Mouse (Mus musculus) liver, embryonic 12.5 days (tissue): ENCODE results near the gene Tmem121b. TPM values are rescaled to one million over a fixed set of nuclear protein-coding genes. Genes with fewer than 3 reads are reported as not detected.

Experiments
- ATAC-seq: fragments of 200-750 bp; cut with Nextera tagmentation; 2 replicates; pipeline ENCODE4 v1.8.0; 2017; ENCODE audit warnings: moderate number of reproducible peaks, mild to moderate bottlenecking, moderate library complexity
- H3K27ac ChIP-seq: fragments of 300-500 bp; sonication (generic); 2 replicates; pipeline ENCODE4 v1.5.1; 2016; ENCODE audit warnings: mild to moderate bottlenecking
- H3K27me3 ChIP-seq: fragments of 300-500 bp; sonication (generic); replicated peaks from 2 replicates; pipeline ENCODE4 v1.6.1; 2016; ENCODE audit warnings: mild to moderate bottlenecking, moderate library complexity
- H3K36me3 ChIP-seq: fragments of 300-500 bp; sonication (generic); 2 replicates; pipeline ENCODE4 v1.6.1; 2016; ENCODE audit warnings: mild to moderate bottlenecking, moderate library complexity
- H3K4me1 ChIP-seq: fragments of 300-500 bp; sonication (generic); 2 replicates; pipeline ENCODE4 v1.6.1; 2016
- H3K4me2 ChIP-seq: fragments of 300-500 bp; sonication (generic); 2 replicates; pipeline ENCODE4 v1.6.1; 2016; ENCODE audit warnings: mild to moderate bottlenecking, moderate library complexity
- H3K4me3 ChIP-seq: fragments of 300-500 bp; sonication (generic); 2 replicates; pipeline ENCODE4 v1.5.1; 2016; ENCODE audit warnings: mild to moderate bottlenecking, moderate library complexity
- H3K9ac ChIP-seq: fragments of 300-500 bp; sonication (generic); 2 replicates; pipeline ENCODE4 v1.6.1; 2016; ENCODE audit warnings: mild to moderate bottlenecking, moderate library complexity
- H3K9me3 ChIP-seq: fragments of 300-500 bp; sonication (generic); replicated peaks from 2 replicates; pipeline ENCODE4 v1.6.1; 2016; ENCODE audit warnings: mild to moderate bottlenecking, moderate library complexity
- WGBS: fragments of 180-500 bp; shearing (Covaris S2); methylation state at CpG from one replicate; pipeline ENCODE4 v1.1.7; 2016; ENCODE audit not compliant: insufficient replicate concordance; 5-methylcytosine and 5-hydroxymethylcytosine counted together
- polyA plus RNA-seq: library from polyadenylated mRNA; unstranded; fragments of >200 nt; fragmentation: Nextera tagmentation; extraction: Ambion mirVana; gene quantifications from 2 replicates; pipeline ENCODE4 v1.2.1, GENCODE M21; 2016

The Tmem121b gene
- 0.02 TPM in 1 of 2 replicates, not detected in the other for polyA plus RNA-seq

- Histone ChIP-seq H3K36me3 (no peaks in the 10 kb centered on the region), H3K9me3 (no peaks in the 10 kb centered on the region), H3K9ac (peak within 1 kb of the TSS; percentile 43; the same call in 1 of the 2 replicates), H3K27ac (no peak within 1 kb of the TSS), H3K27me3 (peaks cover 84% of the 10 kb centered on the region), H3K4me1 (peaks cover 22% of the 10 kb centered on the region), H3K4me2 (peak within 1 kb of the TSS; percentile 87), H3K4me3 (peak within 1 kb of the TSS; percentile 61)
- ATAC-seq = no peak; the same call in 1 of the 2 replicates
- 2% methylated on average over 54 of the region's 84 CpGs for WGBS
Measured at GRCm38 (mm10) chr6:120493374-120494181, at the start of gene Tmem121b. Tmem121b (minus strand) TSS chr6:120493807.

- no peak overlapping the region for H3K4me3 ChIP-seq
- H3K4me2 ChIP-seq = no peak overlapping the region
- no peak overlapping the region for H3K9ac ChIP-seq
- H3K27ac ChIP-seq = no peak overlapping the region
- no peaks in the 10 kb centered on the region for H3K27me3 ChIP-seq
- WGBS = 0% methylated on average over 1 of the region's 1 CpGs
- no peak for ATAC-seq
- H3K9me3 ChIP-seq = no peaks in the 10 kb centered on the region
- no peaks in the 10 kb centered on the region for H3K36me3 ChIP-seq
- peaks cover 13% of the 10 kb centered on the region for H3K4me1 ChIP-seq
Measured at GRCm38 (mm10) chr6:120542061-120542460, 48.5 kb upstream of the Tmem121b start.

- ATAC-seq = no peak
- no peaks in the 10 kb centered on the region for H3K36me3 ChIP-seq
- 41% methylated on average over 2 of the region's 2 CpGs for WGBS
- peaks cover 13% of the 10 kb centered on the region for H3K4me1 ChIP-seq
- no peak overlapping the region for H3K9ac ChIP-seq
- H3K27me3 ChIP-seq = no peaks in the 10 kb centered on the region
- H3K4me3 ChIP-seq = no peak overlapping the region
- no peak overlapping the region for H3K4me2 ChIP-seq
- H3K9me3 ChIP-seq = no peaks in the 10 kb centered on the region
- H3K27ac ChIP-seq = 0 out of 2 replicates have a peak overlapping the region, but pooled peaks have one; percentile 5
Measured at GRCm38 (mm10) chr6:120541386-120541785, 47.8 kb upstream of the Tmem121b start.

GRCm38 (mm10) chr6:120539781-120540231, 46.2 kb upstream of the Tmem121b start:
- Histone ChIP-seq H3K9ac (0 out of 2 replicates have a peak overlapping the region, but pooled peaks have one; percentile 60), H3K4me1 (peaks cover 13% of the 10 kb centered on the region), H3K36me3 (no peaks in the 10 kb centered on the region), H3K4me2 (peak overlapping the region; percentile 65), H3K9me3 (no peaks in the 10 kb centered on the region), H3K4me3 (no peak overlapping the region), H3K27ac (peak overlapping the region; percentile 51), H3K27me3 (no peaks in the 10 kb centered on the region)
- 46% methylated on average over 10 of the region's 10 CpGs for WGBS
- ATAC-seq = peak; percentile 38; the same call in 1 of the 2 replicates

GRCm38 (mm10) chr6:120539132-120539759, 45.6 kb upstream of the Tmem121b start:
- H3K9ac ChIP-seq = peak overlapping the region; percentile 60
- ATAC-seq = peak; percentile 81
- WGBS = 8% methylated on average over 16 of the region's 16 CpGs
- peak overlapping the region; percentile 51 for H3K27ac ChIP-seq
- peaks cover 13% of the 10 kb centered on the region for H3K4me1 ChIP-seq
- H3K9me3 ChIP-seq = no peaks in the 10 kb centered on the region
- peak overlapping the region; percentile 65 for H3K4me2 ChIP-seq
- H3K27me3 ChIP-seq = no peaks in the 10 kb centered on the region
- H3K4me3 ChIP-seq = peak overlapping the region; percentile 33; the same call in 1 of the 2 replicates
- no peaks in the 10 kb centered on the region for H3K36me3 ChIP-seq

- no peak overlapping the region for H3K27ac ChIP-seq
- no peak overlapping the region for H3K4me2 ChIP-seq
- no peaks in the 10 kb centered on the region for H3K27me3 ChIP-seq
- H3K4me1 ChIP-seq = peaks cover 20% of the 10 kb centered on the region
- WGBS = 64% methylated on average over 2 of the region's 2 CpGs
- no peaks in the 10 kb centered on the region for H3K36me3 ChIP-seq
- no peak overlapping the region for H3K9ac ChIP-seq
- ATAC-seq = no peak
- no peak overlapping the region for H3K4me3 ChIP-seq
- no peaks in the 10 kb centered on the region for H3K9me3 ChIP-seq
Measured at GRCm38 (mm10) chr6:120536337-120536736, 42.7 kb upstream of the Tmem121b start.

- Histone ChIP-seq H3K4me2 (peak overlapping the region; percentile 84), H3K4me3 (peak overlapping the region; percentile 86; the same call in 1 of the 2 replicates)
- 78% methylated on average over 1 of the region's 1 CpGs for WGBS
Measured at GRCm38 (mm10) chr6:120532594-120532993, 39.0 kb upstream of the Tmem121b start.

GRCm38 (mm10) chr6:120531020-120531965, 37.7 kb upstream of the Tmem121b start, which contains the start of gene Hdhd5:
Hdhd5 (minus strand) TSS chr6:120531319.
- WGBS = under 1% methylated on average over 75 of the region's 75 CpGs
- H3K27ac ChIP-seq = peak within 1 kb of the TSS; percentile 67
- H3K27me3 ChIP-seq = no peaks in the 10 kb centered on the region
- peak; percentile 95 for ATAC-seq
- 0 out of 2 replicates have a peak, but pooled peaks cover 3% of the 10 kb centered on the region for H3K36me3 ChIP-seq
- peak within 1 kb of the TSS; percentile 86 for H3K4me3 ChIP-seq
- peak within 1 kb of the TSS; percentile 84 for H3K4me2 ChIP-seq
- no peaks in the 10 kb centered on the region for H3K9me3 ChIP-seq
- peaks cover 36% of the 10 kb centered on the region for H3K4me1 ChIP-seq
- H3K9ac ChIP-seq = peak within 1 kb of the TSS; percentile 85

More at GRCm38 (mm10) chr6:120532594-120532993, 39.0 kb upstream of the Tmem121b start:
- Histone ChIP-seq H3K36me3 (0 out of 2 replicates have a peak, but pooled peaks cover 3% of the 10 kb centered on the region), H3K27ac (no peak overlapping the region), H3K4me1 (peaks cover 36% of the 10 kb centered on the region), H3K9ac (no peak overlapping the region), H3K9me3 (no peaks in the 10 kb centered on the region), H3K27me3 (no peaks in the 10 kb centered on the region)
- no peak for ATAC-seq

GRCm38 (mm10) chr6:120529123-120529522, 35.5 kb upstream of the Tmem121b start:
- Histone ChIP-seq H3K4me1 (peaks cover 36% of the 10 kb centered on the region), H3K27me3 (no peaks in the 10 kb centered on the region), H3K4me3 (no peak overlapping the region), H3K9me3 (no peaks in the 10 kb centered on the region), H3K9ac (no peak overlapping the region), H3K27ac (0 out of 2 replicates have a peak overlapping the region, but pooled peaks have one; percentile 21), H3K4me2 (no peak overlapping the region; the same call in 1 of the 2 replicates), H3K36me3 (peaks cover 9% of the 10 kb centered on the region)
- WGBS = 65% methylated on average over 4 of the region's 4 CpGs
- ATAC-seq = no peak

- no peaks in the 10 kb centered on the region for H3K27me3 ChIP-seq
- H3K36me3 ChIP-seq = peaks cover 47% of the 10 kb centered on the region
- no peak overlapping the region for H3K9ac ChIP-seq
- 87% methylated on average over 5 of the region's 5 CpGs for WGBS
- H3K9me3 ChIP-seq = no peaks in the 10 kb centered on the region
- H3K27ac ChIP-seq = no peak overlapping the region
- no peak overlapping the region for H3K4me2 ChIP-seq
- no peak for ATAC-seq
- peaks cover 18% of the 10 kb centered on the region for H3K4me1 ChIP-seq
- H3K4me3 ChIP-seq = no peak overlapping the region
Measured at GRCm38 (mm10) chr6:120524796-120525195, 31.2 kb upstream of the Tmem121b start.

GRCm38 (mm10) chr6:120519647-120520046, 26.0 kb upstream of the Tmem121b start:
- H3K4me2 ChIP-seq = no peak overlapping the region
- no peak for ATAC-seq
- H3K4me1 ChIP-seq = peaks cover 40% of the 10 kb centered on the region
- H3K36me3 ChIP-seq = peaks cover 62% of the 10 kb centered on the region
- whole genome bisulfite sequencing = 75% methylated on average over 5 of the region's 5 CpGs
- no peak overlapping the region for H3K27ac ChIP-seq
- H3K27me3 ChIP-seq = no peaks in the 10 kb centered on the region
- H3K9ac ChIP-seq = no peak overlapping the region
- no peaks in the 10 kb centered on the region for H3K9me3 ChIP-seq
- no peak overlapping the region for H3K4me3 ChIP-seq
